Mouse (Mus musculus): Measurements from ENCODE around the gene Twistnb.

The Twistnb gene

GRCm38 (mm10) chr12:33429387-33430160, at the start of gene Twistnb:
Gene Twistnb (plus strand): TSS chr12:33429635.
- peak; percentile 98 for DNase-seq (ENCODE audit: low spot score)

GRCm38 (mm10) chr12:33388842-33389241, 40.6 kb upstream of the Twistnb start:
- peak; percentile 61 for DNase-seq (ENCODE audit: low spot score)

GRCm38 (mm10) chr12:33390844-33391560, 38.4 kb upstream of the Twistnb start:
- no peak for DNase-seq (ENCODE audit: low spot score)

GRCm38 (mm10) chr12:33394804-33395623, 34.4 kb upstream of the Twistnb start, which contains the start of gene Efcab10:
Gene Efcab10 (plus strand): TSS chr12:33394854.
- DNase-seq (ENCODE audit: low spot score) = no peak

GRCm38 (mm10) chr12:33403265-33403693, 26.2 kb upstream of the Twistnb start:
- no peak for DNase-seq (ENCODE audit: low spot score)

GRCm38 (mm10) chr12:33404996-33405395, 24.4 kb upstream of the Twistnb start:
- DNase-seq (ENCODE audit: low spot score) = no peak

GRCm38 (mm10) chr12:33405398-33406026, 23.9 kb upstream of the Twistnb start:
- DNase-seq (ENCODE audit: low spot score) = no peak

GRCm38 (mm10) chr12:33411580-33412151, 17.8 kb upstream of the Twistnb start:
- DNase-seq (ENCODE audit: low spot score) = no peak

GRCm38 (mm10) chr12:33424329-33424728, 5.1 kb upstream of the Twistnb start:
- peak; percentile 33 for DNase-seq (ENCODE audit: low spot score)

GRCm38 (mm10) chr12:33427293-33427692, 2.1 kb upstream of the Twistnb start:
- no peak for DNase-seq (ENCODE audit: low spot score)

- no peak for DNase-seq (ENCODE audit: low spot score)
Measured at GRCm38 (mm10) chr12:33427726-33428125, 1.7 kb upstream of the Twistnb start.

GRCm38 (mm10) chr12:33433812-33434211, 4.4 kb downstream of the Twistnb start:
- DNase-seq (ENCODE audit: low spot score) = no peak

- DNase-seq (ENCODE audit: low spot score) = no peak
Measured at GRCm38 (mm10) chr12:33434758-33435157, 5.3 kb downstream of the Twistnb start.

GRCm38 (mm10) chr12:33455418-33455817, 26.0 kb downstream of the Twistnb start:
- no peak for DNase-seq (ENCODE audit: low spot score)

- DNase-seq (ENCODE audit: low spot score) = no peak
Measured at GRCm38 (mm10) chr12:33456242-33456641, 26.8 kb downstream of the Twistnb start.

- no peak for DNase-seq (ENCODE audit: low spot score)
Measured at GRCm38 (mm10) chr12:33480975-33481374, 51.5 kb downstream of the Twistnb start.

- DNase-seq (ENCODE audit: low spot score) = no peak
Measured at GRCm38 (mm10) chr12:33482931-33483330, 53.5 kb downstream of the Twistnb start.

All from urinary bladder, postnatal 14 days (tissue).